Mouse (Mus musculus): ENCODE data around the gene Trpm8. TPM values are rescaled to one million over a fixed set of nuclear protein-coding genes. Genes with fewer than 3 reads are reported as not detected.

The Trpm8 gene
- total and polyA plus RNA-seq, 2 experiments from 2014 or later: 0.36 to 0.38 TPM

DNA sequence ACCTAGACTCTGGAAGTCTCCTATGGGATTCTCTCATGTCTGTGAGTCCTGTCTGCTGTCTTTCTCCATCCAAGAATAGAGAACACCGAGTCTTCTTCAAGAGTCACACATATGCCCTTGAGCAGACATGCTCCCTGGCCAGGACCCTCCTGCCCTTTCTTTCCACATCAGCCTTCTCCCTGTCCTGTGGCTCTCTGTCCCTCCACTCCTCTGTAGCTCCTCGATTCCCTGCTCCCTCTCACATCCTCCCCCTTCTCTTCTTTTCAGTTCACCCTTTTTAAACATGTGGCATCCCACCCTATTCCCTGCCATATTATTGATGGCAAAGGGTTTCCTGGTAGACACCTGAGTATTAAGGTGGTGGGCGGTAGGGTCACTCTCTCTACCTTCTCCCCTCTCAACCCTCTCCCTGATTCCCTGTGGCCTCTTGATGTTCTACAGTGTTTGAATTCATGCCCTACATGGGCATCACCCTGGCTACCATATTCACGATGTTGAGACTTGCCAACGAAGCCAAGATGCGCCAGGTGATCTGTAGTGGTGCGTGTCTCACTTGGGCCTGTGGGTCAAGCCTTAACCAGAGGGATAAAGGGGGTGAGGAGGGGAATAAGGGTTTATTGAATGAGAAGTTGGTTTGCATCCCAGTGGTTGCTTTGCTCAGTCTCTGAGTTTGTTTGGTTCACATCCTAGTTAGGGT is 45.5 kb upstream of the Trpm8 start:
- Histone ChIP-seq H3K9me3 (ENCODE audit: low read length) (peaks cover 98% of the 10 kb centered on the region), H3K4me1 (ENCODE audit: insufficient read depth) (no peaks in the 10 kb centered on the region), H3K36me3 (ENCODE audit: insufficient read depth) (no peaks in the 10 kb centered on the region), H3K27me3 (ENCODE audit: insufficient read depth, low read length) (no peaks in the 10 kb centered on the region), H3K4me3 (ENCODE audit: low read depth, low read length) (no peak overlapping the region), H3K27ac (ENCODE audit: low read depth, low read length) (no peak overlapping the region), H3K9ac (no peak overlapping the region), H3K4me2 (ENCODE audit: low read depth) (no peak overlapping the region)
- no peak for DNase-seq
- TF ChIP-seq CTCF (IDR thresholded peaks at IDR 0.05; ENCODE audit: low read depth): no peak
- WGBS: 67% methylated on average over 7 of the region's 7 CpGs
- no peak for ATAC-seq

DNA sequence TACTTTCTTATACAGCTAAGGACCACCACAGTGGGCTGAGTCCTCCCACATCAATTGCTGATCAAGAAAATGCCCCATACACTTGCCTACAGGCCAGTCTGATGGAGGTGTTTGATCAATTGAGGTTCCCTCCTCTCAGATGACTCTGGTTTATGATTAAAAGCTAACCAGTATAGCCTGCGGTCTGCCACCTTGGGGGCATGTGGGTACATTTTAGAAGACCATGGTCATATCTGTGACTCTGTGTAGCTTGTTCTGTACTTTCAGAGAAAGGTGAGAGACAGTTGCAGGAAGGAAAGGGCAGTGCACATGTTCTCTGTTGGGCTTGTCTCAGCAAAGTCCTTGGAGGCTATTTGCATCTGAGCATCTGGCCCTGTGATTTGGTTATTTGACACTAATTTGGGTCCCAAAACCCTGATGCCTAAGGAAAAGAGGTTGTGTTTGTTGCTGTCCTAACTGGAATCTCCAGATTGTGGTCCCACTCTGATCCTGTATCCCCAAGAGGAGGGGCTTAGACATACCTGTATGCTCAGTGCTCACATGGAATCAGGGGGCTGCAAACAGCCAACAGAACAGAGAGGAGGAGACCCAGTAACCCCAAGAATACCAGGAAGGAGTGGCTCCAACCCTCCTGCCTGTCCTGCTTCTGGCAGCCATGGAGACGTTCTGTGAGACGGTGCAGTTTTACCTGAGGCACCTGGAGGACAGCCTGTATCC is 44.6 kb upstream of the Trpm8 start:
- no peak overlapping the region for H3K4me2 ChIP-seq (ENCODE audit: low read depth)
- ATAC-seq (no peak), DNase-seq (no peak)
- H3K27me3 ChIP-seq (ENCODE audit: insufficient read depth, low read length): no peaks in the 10 kb centered on the region
- H3K9ac ChIP-seq: no peak overlapping the region
- no peaks in the 10 kb centered on the region for H3K4me1 ChIP-seq (ENCODE audit: insufficient read depth)
- H3K9me3 ChIP-seq (ENCODE audit: low read length): peaks cover 98% of the 10 kb centered on the region
- TF ChIP-seq CTCF (IDR thresholded peaks at IDR 0.05; ENCODE audit: low read depth): no peak
- no peak overlapping the region for H3K4me3 ChIP-seq (ENCODE audit: low read depth, low read length)
- WGBS: 60% methylated on average over 3 of the region's 3 CpGs
- no peak overlapping the region for H3K27ac ChIP-seq (ENCODE audit: low read depth, low read length)
- no peaks in the 10 kb centered on the region for H3K36me3 ChIP-seq (ENCODE audit: insufficient read depth)

DNA sequence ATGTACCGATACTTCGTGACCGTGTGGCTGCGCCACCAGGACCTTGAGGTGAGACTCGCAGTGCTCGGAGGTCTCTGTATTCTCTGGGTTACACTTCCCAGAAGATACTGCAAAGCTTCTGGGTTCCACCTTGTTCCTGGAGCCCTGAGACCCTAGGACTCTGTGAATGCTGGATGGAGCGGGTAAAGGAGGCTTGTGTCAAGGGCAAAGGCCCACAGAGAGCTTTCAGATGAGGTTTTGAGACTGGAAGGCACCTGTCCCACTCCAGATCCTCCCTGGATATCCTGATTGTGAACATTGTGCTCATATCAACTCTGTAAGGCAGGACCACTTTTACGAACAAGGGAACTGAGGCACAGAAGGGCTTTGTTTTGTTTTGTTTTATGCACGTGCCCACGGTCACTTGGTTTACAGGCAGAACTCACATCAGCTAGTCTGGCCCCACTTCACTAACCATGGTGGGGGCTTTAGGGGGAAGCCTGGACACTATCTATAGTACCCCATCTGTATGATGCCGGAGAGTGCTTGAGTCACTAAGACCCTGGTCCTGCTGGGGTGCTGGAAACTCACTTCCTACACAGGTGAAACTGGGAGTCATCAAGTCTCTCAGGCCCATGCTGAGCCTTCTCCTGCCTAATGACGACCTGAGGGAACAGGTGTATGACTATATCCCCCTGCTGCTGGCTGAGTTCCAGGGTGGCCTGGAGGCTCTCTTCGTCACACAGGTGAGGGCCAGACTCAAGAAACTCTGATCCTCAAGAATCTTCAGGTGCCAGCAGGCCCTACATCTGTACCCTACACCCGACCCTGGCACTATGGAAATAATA is 43.8 kb upstream of the Trpm8 start:
- H3K9ac ChIP-seq: no peak overlapping the region
- H3K36me3 ChIP-seq (ENCODE audit: insufficient read depth): no peaks in the 10 kb centered on the region
- DNase-seq (no peak), ATAC-seq (no peak)
- peaks cover 98% of the 10 kb centered on the region for H3K9me3 ChIP-seq (ENCODE audit: low read length)
- H3K27me3 ChIP-seq (ENCODE audit: insufficient read depth, low read length): no peaks in the 10 kb centered on the region
- no peak overlapping the region for H3K4me2 ChIP-seq (ENCODE audit: low read depth)
- no peak for TF ChIP-seq CTCF (IDR thresholded peaks at IDR 0.05; ENCODE audit: low read depth)
- no peak overlapping the region for H3K27ac ChIP-seq (ENCODE audit: low read depth, low read length)
- 70% methylated on average over 14 of the region's 14 CpGs for WGBS
- no peaks in the 10 kb centered on the region for H3K4me1 ChIP-seq (ENCODE audit: insufficient read depth)
- H3K4me3 ChIP-seq (ENCODE audit: low read depth, low read length): no peak overlapping the region

DNA sequence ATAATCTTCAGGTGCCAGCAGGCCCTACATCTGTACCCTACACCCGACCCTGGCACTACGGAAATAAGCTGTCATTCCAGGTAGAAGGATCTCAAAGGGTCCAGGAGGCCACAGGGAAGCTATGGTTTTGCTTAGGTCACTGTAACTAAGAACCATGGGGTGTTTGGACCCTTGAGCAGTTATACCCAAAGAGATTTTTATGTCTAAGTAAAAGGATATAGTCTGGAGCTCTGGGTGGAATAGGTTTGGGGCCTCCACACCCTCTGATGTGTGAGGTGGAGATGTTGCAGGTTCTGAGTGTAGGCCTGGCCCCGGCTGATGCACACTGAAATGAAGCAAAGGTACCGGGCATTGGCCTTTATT is 43.2 kb upstream of the Trpm8 start:
- ATAC-seq (no peak), DNase-seq (no peak)
- no peak for TF ChIP-seq CTCF (IDR thresholded peaks at IDR 0.05; ENCODE audit: low read depth)
- H3K27ac ChIP-seq (ENCODE audit: low read depth, low read length): no peak overlapping the region
- no peak overlapping the region for H3K4me3 ChIP-seq (ENCODE audit: low read depth, low read length)
- H3K4me2 ChIP-seq (ENCODE audit: low read depth): no peak overlapping the region
- WGBS: 64% methylated on average over 4 of the region's 4 CpGs
- peaks cover 98% of the 10 kb centered on the region for H3K9me3 ChIP-seq (ENCODE audit: low read length)
- H3K4me1 ChIP-seq (ENCODE audit: insufficient read depth): no peaks in the 10 kb centered on the region
- no peak overlapping the region for H3K9ac ChIP-seq
- H3K36me3 ChIP-seq (ENCODE audit: insufficient read depth): no peaks in the 10 kb centered on the region
- H3K27me3 ChIP-seq (ENCODE audit: insufficient read depth, low read length): no peaks in the 10 kb centered on the region

DNA sequence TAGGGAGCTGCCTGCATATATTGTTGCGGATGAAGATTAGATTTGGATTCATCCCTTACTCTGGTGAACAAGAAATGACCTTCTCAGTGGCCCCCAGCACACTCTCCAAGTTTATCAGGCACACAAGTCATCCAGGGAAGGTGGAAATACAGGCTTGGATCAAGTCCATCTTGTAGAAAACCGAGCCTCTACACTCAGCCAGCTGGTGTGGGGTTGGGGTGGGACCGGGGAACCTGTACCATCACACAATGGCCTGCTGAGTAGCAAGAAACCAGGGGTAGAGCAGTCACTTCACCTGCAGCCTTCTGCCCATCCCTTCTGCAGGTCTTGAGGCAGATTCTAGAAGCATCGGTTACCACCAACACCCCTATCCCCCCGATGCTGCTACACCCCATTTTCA is 42.8 kb upstream of the Trpm8 start:
- no peak for ATAC-seq
- Histone ChIP-seq H3K4me1 (ENCODE audit: insufficient read depth) (no peaks in the 10 kb centered on the region), H3K27ac (ENCODE audit: low read depth, low read length) (no peak overlapping the region), H3K9me3 (ENCODE audit: low read length) (peaks cover 98% of the 10 kb centered on the region), H3K36me3 (ENCODE audit: insufficient read depth) (no peaks in the 10 kb centered on the region), H3K4me2 (ENCODE audit: low read depth) (no peak overlapping the region), H3K4me3 (ENCODE audit: low read depth, low read length) (no peak overlapping the region), H3K9ac (no peak overlapping the region), H3K27me3 (ENCODE audit: insufficient read depth, low read length) (no peaks in the 10 kb centered on the region)
- no peak for DNase-seq
- WGBS: 48% methylated on average over 5 of the region's 5 CpGs
- TF ChIP-seq CTCF (IDR thresholded peaks at IDR 0.05; ENCODE audit: low read depth): no peak

DNA sequence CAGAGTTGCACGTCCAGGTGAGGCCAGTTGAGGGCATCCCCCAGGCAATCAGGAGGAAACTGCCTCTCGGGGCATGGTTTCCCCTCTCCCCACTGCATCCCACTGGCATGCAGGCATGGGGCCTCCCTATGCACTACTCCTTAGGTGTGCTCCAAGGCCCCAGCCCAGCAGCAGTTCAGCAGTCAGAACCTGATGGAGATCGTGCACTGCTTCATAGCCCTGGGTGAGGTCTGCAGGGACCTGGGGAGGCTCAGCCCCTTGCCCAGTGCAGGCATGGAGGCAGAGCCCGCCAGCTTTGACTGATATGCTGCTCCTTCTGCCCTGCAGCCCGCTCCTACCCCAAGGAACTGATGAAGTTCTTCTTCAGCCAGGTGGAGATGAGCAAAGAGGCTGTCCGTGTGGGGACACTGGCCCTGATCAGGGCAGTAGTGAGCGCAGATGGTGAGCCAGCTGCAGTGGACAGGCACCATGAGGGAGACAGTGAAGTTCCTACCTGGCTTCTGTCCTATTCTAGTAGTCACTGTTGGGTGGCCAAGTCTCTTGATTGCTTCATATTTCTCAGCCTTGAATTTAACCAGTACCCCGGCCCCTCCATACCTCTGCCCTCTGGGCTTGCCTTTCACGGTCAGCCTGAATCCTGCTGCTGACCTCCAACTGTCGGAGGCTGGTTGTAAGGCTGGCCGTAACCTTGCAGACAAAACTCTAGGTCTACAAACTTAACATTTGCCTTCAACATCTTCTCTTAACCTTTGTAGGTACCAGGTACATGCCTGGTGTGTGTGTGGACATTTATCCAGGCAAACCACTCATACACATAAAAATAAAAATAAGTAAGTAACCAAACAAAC is 42.2 kb upstream of the Trpm8 start:
- Histone ChIP-seq H3K9ac (no peak overlapping the region), H3K4me3 (ENCODE audit: low read depth, low read length) (no peak overlapping the region), H3K27me3 (ENCODE audit: insufficient read depth, low read length) (no peaks in the 10 kb centered on the region), H3K9me3 (ENCODE audit: low read length) (peaks cover 98% of the 10 kb centered on the region), H3K4me2 (ENCODE audit: low read depth) (no peak overlapping the region), H3K27ac (ENCODE audit: low read depth, low read length) (no peak overlapping the region), H3K4me1 (ENCODE audit: insufficient read depth) (no peaks in the 10 kb centered on the region), H3K36me3 (ENCODE audit: insufficient read depth) (no peaks in the 10 kb centered on the region)
- DNase-seq: no peak
- WGBS: 64% methylated on average over 11 of the region's 11 CpGs
- no peak for TF ChIP-seq CTCF (IDR thresholded peaks at IDR 0.05; ENCODE audit: low read depth)
- ATAC-seq: no peak

All from forebrain, postnatal 0 days (tissue).